Mouse (Mus musculus) forebrain, embryonic 16.5 days (tissue): ENCODE results near the gene Gzma. TPM values are rescaled to one million over a fixed set of nuclear protein-coding genes. Genes with fewer than 3 reads are reported as not detected.

Experiments
- ATAC-seq: fragments of 200-750 bp; cut with Nextera tagmentation; 2 replicates; pipeline ENCODE4 v1.8.0; 2017; ENCODE audit warnings: mild to moderate bottlenecking, moderate library complexity
- H3K27ac ChIP-seq: fragments of 300-500 bp; sonication (generic); 2 replicates; pipeline ENCODE4 v1.5.1; 2014; ENCODE audit warnings: low read length, control low read depth
- H3K27me3 ChIP-seq: fragments of 300-500 bp; sonication (generic); replicated peaks from 2 replicates; pipeline ENCODE4 v1.6.1; 2014; ENCODE audit warnings: low read length; ENCODE audit not compliant: control insufficient read depth, insufficient read depth
- H3K36me3 ChIP-seq: fragments of 300-500 bp; sonication (generic); 2 replicates; pipeline ENCODE4 v1.6.1; 2014; ENCODE audit not compliant: control insufficient read depth, insufficient read depth
- H3K4me1 ChIP-seq: fragments of 300-500 bp; sonication (generic); replicated peaks from 2 replicates; pipeline ENCODE4 v1.6.1; 2014; ENCODE audit warnings: low read length; ENCODE audit not compliant: control insufficient read depth, insufficient read depth
- H3K4me2 ChIP-seq: fragments of 300-500 bp; sonication (generic); 2 replicates; pipeline ENCODE4 v1.6.1; 2014; ENCODE audit warnings: mild to moderate bottlenecking, low read length, control low read depth
- H3K4me3 ChIP-seq: fragments of 300-500 bp; sonication (generic); replicated peaks from 2 replicates; pipeline ENCODE4 v1.5.1; 2014; ENCODE audit warnings: mild to moderate bottlenecking, low read length, control low read depth
- H3K9ac ChIP-seq: fragments of 300-500 bp; sonication (generic); replicated peaks from 2 replicates; pipeline ENCODE4 v1.6.1; 2014; ENCODE audit warnings: low read depth, low read length, control low read depth
- H3K9me3 ChIP-seq: fragments of 300-500 bp; sonication (generic); 2 replicates; pipeline ENCODE4 v1.6.1; 2016; ENCODE audit warnings: low read length; ENCODE audit not compliant: control insufficient read depth
- WGBS: fragments of 180-500 bp; shearing (Covaris S2); extraction: QIAGEN DNeasy Blood & Tissue Kit; methylation state at CpG from one replicate; pipeline ENCODE4 v1.1.7; 2014; 5-methylcytosine and 5-hydroxymethylcytosine counted together
- polyA plus RNA-seq: library from polyadenylated mRNA; unstranded; fragments of >200 nt; fragmentation: Nextera tagmentation; extraction: Ambion mirVana; gene quantifications from 2 replicates; pipeline ENCODE4 v1.2.1, GENCODE M21; 2015

Gene Gzma
- polyA plus RNA-seq, 1 experiment from 2014 or later: not detected

- Histone ChIP-seq H3K36me3 (no peaks in the 10 kb centered on the region), H3K9me3 (no peaks in the 10 kb centered on the region), H3K27ac (no peak overlapping the region), H3K9ac (no peak overlapping the region), H3K4me2 (no peak overlapping the region), H3K4me1 (no peaks in the 10 kb centered on the region), H3K27me3 (no peaks in the 10 kb centered on the region), H3K4me3 (no peak overlapping the region)
- WGBS: 62% methylated on average over 3 of the region's 3 CpGs
- no peak for ATAC-seq
These were observed 3.8 kb downstream of the Gzma start for GRCm38 (mm10) chr13:113097011-113097410.

- Histone ChIP-seq H3K4me3 (no peak overlapping the region), H3K27ac (no peak overlapping the region), H3K4me1 (no peaks in the 10 kb centered on the region), H3K4me2 (no peak overlapping the region), H3K27me3 (no peaks in the 10 kb centered on the region), H3K9me3 (no peaks in the 10 kb centered on the region), H3K36me3 (no peaks in the 10 kb centered on the region), H3K9ac (no peak overlapping the region)
- 59% methylated on average over 1 of the region's 1 CpGs for WGBS
- ATAC-seq: no peak
These were observed 6.2 kb downstream of the Gzma start for GRCm38 (mm10) chr13:113094618-113095017.

GRCm38 (mm10) chr13:113090489-113090888 lies 10.3 kb downstream of the Gzma start:
- Histone ChIP-seq H3K9me3 (no peaks in the 10 kb centered on the region), H3K36me3 (no peaks in the 10 kb centered on the region), H3K4me2 (no peak overlapping the region), H3K27ac (no peak overlapping the region), H3K4me3 (no peak overlapping the region), H3K4me1 (no peaks in the 10 kb centered on the region), H3K27me3 (no peaks in the 10 kb centered on the region), H3K9ac (no peak overlapping the region)
- WGBS: 89% methylated on average over 8 of the region's 8 CpGs
- no peak for ATAC-seq

GRCm38 (mm10) chr13:113087226-113088017 lies 13.4 kb downstream of the Gzma start:
- Histone ChIP-seq H3K4me3 (no peak overlapping the region), H3K27me3 (no peaks in the 10 kb centered on the region), H3K4me2 (no peak overlapping the region), H3K9ac (no peak overlapping the region), H3K9me3 (no peaks in the 10 kb centered on the region), H3K36me3 (no peaks in the 10 kb centered on the region), H3K4me1 (no peaks in the 10 kb centered on the region), H3K27ac (no peak overlapping the region)
- ATAC-seq: no peak
- WGBS: 88% methylated on average over 13 of the region's 13 CpGs

- Histone ChIP-seq H3K4me1 (no peaks in the 10 kb centered on the region), H3K36me3 (no peaks in the 10 kb centered on the region), H3K4me2 (no peak overlapping the region), H3K9ac (no peak overlapping the region), H3K27me3 (no peaks in the 10 kb centered on the region), H3K4me3 (no peak overlapping the region), H3K9me3 (no peaks in the 10 kb centered on the region), H3K27ac (no peak overlapping the region)
- WGBS: 88% methylated on average over 5 of the region's 5 CpGs
- ATAC-seq: no peak
These were observed 16.0 kb downstream of the Gzma start for GRCm38 (mm10) chr13:113084732-113085131.

GRCm38 (mm10) chr13:113082101-113082500 lies 18.7 kb downstream of the Gzma start:
- ATAC-seq: no peak
- Histone ChIP-seq H3K9ac (no peak overlapping the region), H3K4me3 (no peak overlapping the region), H3K36me3 (no peaks in the 10 kb centered on the region), H3K9me3 (0 out of 2 replicates have a peak, but pooled peaks cover 2% of the 10 kb centered on the region), H3K27ac (no peak overlapping the region), H3K27me3 (no peaks in the 10 kb centered on the region), H3K4me1 (no peaks in the 10 kb centered on the region), H3K4me2 (no peak overlapping the region)
- 0% methylated on average over 1 of the region's 1 CpGs for WGBS

GRCm38 (mm10) chr13:113079021-113079420 lies 21.8 kb downstream of the Gzma start:
- H3K36me3 ChIP-seq: no peaks in the 10 kb centered on the region
- no peak overlapping the region for H3K27ac ChIP-seq
- H3K4me1 ChIP-seq: no peaks in the 10 kb centered on the region
- H3K4me2 ChIP-seq: no peak overlapping the region
- H3K4me3 ChIP-seq: no peak overlapping the region
- H3K9ac ChIP-seq: no peak overlapping the region
- H3K9me3 ChIP-seq: 0 out of 2 replicates have a peak, but pooled peaks cover 2% of the 10 kb centered on the region
- no peak for ATAC-seq
- 76% methylated on average over 9 of the region's 9 CpGs for WGBS
- no peaks in the 10 kb centered on the region for H3K27me3 ChIP-seq

GRCm38 (mm10) chr13:113064542-113064941 lies 36.2 kb downstream of the Gzma start:
- Histone ChIP-seq H3K36me3 (no peaks in the 10 kb centered on the region), H3K27ac (no peak overlapping the region), H3K27me3 (no peaks in the 10 kb centered on the region), H3K4me2 (no peak overlapping the region), H3K4me3 (no peak overlapping the region), H3K4me1 (no peaks in the 10 kb centered on the region), H3K9ac (no peak overlapping the region), H3K9me3 (no peaks in the 10 kb centered on the region)
- WGBS: 91% methylated on average over 9 of the region's 9 CpGs
- ATAC-seq: no peak

- H3K4me1 ChIP-seq: no peaks in the 10 kb centered on the region
- no peak overlapping the region for H3K9ac ChIP-seq
- no peak overlapping the region for H3K4me2 ChIP-seq
- no peak overlapping the region for H3K27ac ChIP-seq
- H3K4me3 ChIP-seq: no peak overlapping the region
- 93% methylated on average over 6 of the region's 6 CpGs for WGBS
- no peaks in the 10 kb centered on the region for H3K9me3 ChIP-seq
- no peaks in the 10 kb centered on the region for H3K27me3 ChIP-seq
- no peak for ATAC-seq
- H3K36me3 ChIP-seq: no peaks in the 10 kb centered on the region
These were observed 39.0 kb downstream of the Gzma start for GRCm38 (mm10) chr13:113061746-113062145.
